Mouse (Mus musculus) ZHBTc4 (cell line): ENCODE results near the gene Strip2.

Source experiments
- DNase-seq: peaks from one replicate; pipeline ENCODE4 v3.0.0-alpha.2; 2011; ENCODE audit warnings: low read depth, low spot score

Strip2 gene

DNA sequence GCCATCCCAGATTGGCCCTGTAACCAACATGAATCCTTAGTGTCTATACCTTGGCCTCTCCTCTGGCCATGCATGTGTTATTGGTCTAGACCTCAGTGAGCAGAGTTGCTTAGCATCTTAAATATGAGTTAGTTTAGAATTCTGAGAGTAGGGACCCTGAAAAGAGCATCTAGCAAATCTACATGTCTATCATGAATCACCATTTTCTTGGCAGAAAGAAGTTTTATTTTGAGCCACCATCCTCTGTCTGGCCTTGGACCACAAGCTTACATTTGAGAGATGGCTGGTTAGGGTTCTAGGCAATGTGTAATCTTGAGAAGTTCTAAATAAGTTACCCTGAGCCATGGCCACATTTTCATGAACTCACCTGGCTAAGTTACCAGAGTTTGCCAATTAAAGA lies 13.3 kb downstream of the Strip2 start:
- no peak for DNase-seq

DNA sequence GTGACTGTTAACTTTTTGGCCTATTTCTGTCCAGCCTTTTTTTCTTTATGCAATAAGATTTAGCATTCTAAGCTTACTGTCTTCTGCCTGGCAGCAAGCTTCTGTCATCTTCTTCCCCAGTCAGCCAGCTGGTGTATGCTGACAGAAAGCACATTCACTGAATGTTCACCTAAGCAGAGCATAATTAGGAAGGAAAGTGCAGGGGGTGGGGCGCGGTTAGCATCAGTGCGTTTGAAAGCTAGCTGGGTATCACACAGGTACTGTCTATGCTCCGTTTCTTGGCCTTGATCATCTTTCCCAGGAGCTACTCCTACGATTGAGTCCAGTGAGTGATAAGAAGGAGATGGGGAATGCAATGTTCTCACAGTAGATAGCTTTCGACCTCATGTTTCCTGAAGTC lies 13.9 kb downstream of the Strip2 start:
- no peak for DNase-seq

DNA sequence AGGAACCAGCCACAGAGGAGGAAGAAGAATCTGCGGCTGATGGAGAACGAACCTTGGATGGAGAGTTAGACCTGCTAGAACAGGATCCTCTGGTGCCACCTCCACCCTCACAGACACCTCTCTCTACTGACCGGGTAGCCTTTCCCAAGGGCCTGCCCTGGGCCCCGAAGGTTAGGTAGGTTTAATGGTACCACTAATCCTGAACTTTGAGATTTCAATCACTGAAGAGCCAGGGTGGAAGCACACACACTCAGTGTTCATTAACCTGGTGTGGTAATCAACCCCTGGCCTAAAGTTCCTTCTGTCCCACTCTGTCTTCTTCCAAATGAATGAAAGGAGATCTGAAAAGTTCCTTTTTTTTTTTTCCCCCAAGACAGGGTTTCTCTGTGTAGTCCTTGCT lies 14.4 kb downstream of the Strip2 start:
- no peak for DNase-seq

- DNase-seq: no peak
These were observed 18.9 kb downstream of the Strip2 start for GRCm38 (mm10) chr6:29935741-29936140.

GRCm38 (mm10) chr6:29940428-29940827 lies 23.6 kb downstream of the Strip2 start:
- DNase-seq: no peak

DNA sequence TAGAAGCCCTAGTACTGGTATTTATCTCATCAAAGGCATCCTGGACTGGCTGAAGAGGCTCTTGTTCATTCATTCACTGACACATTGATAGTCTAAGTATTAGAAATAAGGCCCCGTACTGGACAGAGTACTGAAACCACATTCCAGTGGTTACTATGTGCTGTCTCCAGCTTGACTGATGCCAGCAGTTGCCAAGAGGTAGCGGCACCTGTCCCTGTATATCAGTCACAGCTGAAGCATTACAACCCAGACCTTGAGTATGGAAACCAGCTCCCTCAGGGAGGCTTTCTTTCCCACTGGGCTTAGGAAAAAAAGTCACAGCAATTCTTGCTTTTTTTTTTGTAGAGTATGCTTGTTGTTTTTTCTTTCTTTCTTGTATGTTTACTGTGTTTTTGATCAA lies 24.2 kb downstream of the Strip2 start:
- no peak for DNase-seq

DNA sequence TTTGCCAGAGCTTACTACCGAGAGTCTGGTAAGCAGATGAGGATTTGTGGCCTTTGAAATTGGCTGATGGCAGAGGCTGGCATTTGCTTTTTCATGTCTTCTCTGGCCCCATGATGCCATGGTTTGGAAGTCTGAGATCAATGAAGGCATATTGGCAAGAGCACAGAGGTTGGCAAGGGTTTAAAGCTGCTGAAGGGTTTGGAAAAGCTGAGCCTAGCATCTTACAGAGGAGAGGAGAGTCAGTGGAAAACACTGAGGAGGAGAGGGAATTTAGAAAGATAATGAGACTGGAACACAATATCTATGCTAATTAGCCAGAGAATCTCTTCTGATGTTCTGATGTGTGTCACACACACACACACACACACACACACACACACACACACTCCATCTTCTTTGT lies 27.7 kb downstream of the Strip2 start:
- no peak for DNase-seq

- no peak for DNase-seq
These were observed 29.8 kb downstream of the Strip2 start for GRCm38 (mm10) chr6:29946568-29946967.

DNA sequence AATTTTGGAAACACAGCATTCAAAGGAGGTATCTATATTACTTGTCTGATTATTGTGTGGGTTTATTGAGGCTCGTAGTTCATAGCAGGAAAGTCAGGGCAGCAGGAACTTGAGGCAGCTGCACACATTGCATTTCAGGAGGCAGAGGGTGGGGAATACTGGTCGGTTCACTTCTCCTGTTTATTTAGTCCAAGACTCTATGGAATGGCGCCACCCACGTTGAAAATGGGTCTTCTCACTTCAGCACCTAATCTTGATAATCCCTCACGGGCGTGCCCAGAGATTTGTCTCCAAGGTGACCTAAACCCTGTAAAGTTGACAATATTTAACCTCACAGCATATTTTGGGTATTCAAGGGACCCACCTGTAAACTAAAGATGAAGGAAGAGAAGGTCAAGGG lies 31.0 kb downstream of the Strip2 start:
- peak; percentile 24 for DNase-seq

DNA sequence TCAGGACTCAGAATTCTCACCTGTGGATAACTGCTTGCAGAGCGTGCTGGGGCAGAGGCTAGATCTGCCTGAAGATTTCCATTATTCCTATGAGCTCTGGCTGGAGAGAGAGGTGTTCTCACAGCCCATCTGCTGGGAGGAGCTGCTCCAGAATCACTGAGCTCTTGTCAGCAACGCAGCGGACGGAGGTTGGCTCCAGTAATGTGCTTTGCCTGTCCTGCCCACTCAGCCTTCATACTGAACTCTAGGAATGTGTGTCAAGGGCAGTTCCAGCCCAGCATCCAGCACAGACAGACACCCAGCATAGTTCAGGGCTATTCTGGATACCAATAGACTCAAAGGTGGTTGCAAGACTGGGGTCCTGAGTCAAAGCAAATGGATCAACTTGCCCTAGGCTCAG lies 39.9 kb downstream of the Strip2 start:
- DNase-seq: no peak

- DNase-seq: no peak
These were observed 41.9 kb downstream of the Strip2 start for GRCm38 (mm10) chr6:29958669-29959068.

- no peak for DNase-seq
These were observed 44.3 kb downstream of the Strip2 start for GRCm38 (mm10) chr6:29961081-29961480.

DNA sequence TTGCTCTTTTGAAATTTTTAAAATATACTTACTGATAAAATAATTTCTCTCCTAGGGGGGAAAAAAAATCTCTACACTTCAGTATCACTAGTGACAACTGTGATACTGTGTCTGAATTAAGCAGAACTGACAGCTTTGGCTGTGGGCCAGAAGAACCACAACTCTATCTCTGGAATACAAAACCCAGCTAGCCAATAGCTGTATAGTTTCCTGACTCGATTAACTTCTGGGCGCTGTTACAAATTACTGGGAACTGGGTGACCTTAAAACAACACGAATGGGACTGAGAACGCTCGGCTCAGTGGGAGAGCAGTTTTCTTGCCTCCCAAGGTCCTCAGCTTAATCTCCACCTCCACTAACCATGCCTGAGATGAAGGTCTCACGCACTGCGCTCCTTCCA lies 51.1 kb downstream of the Strip2 start:
- DNase-seq: no peak

GRCm38 (mm10) chr6:29973341-29973740 lies 56.5 kb downstream of the Strip2 start:
- DNase-seq: no peak

DNA sequence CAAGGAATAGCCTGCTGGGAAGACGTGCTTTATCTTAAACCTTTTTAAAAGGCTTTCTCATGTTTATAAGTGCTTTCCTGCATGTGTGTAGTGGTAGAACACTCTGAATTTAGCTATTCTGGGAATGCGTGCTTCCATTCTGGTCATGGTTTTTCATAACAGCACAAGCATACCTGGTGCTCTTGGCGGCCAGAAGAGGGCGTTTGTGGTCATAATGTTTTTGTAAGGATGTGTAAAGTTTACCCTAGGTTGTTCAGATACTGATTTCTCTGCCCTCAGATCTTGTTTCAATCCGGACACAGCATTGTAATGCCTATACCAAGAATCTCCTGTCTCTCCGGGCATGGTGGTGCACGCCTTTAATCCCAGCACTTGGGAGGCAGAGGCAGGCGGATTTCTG lies 58.0 kb downstream of the Strip2 start:
- peak; percentile 66 for DNase-seq

GRCm38 (mm10) chr6:29980461-29980860 lies 63.6 kb downstream of the Strip2 start:
- no peak for DNase-seq

GRCm38 (mm10) chr6:29981797-29982196 lies 65.0 kb downstream of the Strip2 start:
- DNase-seq: no peak

- DNase-seq: peak; percentile 98
These were observed 68.3 kb downstream of the Strip2 start for GRCm38 (mm10) chr6:29985058-29985498.

DNA sequence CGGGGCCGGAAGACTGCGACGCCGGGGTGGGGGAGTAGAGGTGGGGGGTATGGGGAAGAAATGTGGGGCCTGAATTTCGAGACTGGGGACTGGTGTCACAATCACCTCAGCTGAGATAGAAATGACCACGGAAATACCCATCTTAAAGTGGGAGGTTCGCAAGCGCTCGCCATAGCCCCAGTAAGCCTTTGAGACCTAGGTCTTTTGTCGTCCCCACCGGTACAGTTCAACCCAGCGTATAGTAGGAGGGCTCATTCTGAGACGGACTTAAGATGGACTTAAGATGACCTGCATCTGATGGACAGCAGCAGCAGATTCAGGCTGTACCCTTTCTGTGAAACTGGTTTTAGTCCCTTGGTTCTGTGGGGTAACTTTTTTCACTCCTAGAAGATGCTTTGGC lies 68.7 kb downstream of the Strip2 start:
- no peak for DNase-seq

DNA sequence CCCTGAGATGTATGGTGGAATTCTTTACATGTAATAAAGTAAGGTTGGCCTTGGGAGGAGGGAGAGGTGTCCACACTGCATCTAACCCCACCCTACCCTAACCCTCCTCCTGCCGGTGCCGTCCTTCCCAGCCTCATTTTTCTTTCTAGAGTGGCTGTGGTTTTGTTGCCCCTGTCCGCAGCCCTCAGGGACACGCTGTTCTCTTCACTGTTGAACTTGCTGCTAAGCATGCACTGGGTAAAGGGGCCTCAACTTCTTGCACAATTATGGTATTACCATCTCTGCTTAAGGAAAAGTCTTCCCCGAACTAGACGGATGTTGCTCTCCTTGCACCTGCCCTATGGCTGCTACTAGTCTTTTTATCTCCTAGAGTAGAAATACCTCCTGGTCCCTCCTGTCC lies 69.2 kb downstream of the Strip2 start:
- no peak for DNase-seq

DNA sequence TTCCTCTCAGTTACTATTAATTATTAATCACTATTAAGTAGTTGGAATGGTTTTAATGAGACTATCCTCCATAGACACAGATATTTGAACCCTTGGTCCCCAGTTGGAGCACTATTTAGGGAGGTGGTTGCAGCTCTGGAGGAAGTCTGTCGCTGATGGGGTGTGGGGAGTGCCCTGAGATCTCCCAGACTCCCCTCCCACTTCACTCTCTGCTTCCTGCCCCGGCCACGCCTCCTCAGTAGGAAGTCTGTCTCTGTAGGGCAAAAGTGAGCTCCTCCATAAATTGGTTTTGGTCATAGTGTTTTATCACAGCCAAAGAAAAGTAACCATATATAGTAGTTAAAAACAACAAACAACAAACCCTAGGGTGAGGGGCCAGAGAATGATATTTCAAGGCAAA lies 70.4 kb downstream of the Strip2 start:
- no peak for DNase-seq

DNA sequence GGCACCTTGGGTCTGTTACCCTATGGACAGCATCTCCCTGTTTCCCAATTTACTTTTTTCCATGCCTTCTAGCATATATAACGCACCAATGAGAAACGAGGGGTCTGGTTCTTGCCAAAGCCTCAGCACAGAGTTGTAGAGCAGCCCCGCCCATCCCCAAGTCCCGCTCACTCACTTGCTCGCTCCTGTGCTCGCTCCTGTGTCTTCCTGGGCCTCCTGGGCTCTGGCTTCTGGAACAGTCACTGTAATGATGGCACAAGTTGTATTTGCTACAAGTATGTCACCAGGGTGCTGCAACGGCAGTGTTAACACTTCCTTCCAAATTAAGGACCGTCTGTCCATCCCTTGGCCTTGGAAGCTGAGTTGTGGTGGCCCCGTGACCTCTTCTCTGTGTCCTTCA lies 81.3 kb downstream of the Strip2 start:
- peak; percentile 54 for DNase-seq

DNA sequence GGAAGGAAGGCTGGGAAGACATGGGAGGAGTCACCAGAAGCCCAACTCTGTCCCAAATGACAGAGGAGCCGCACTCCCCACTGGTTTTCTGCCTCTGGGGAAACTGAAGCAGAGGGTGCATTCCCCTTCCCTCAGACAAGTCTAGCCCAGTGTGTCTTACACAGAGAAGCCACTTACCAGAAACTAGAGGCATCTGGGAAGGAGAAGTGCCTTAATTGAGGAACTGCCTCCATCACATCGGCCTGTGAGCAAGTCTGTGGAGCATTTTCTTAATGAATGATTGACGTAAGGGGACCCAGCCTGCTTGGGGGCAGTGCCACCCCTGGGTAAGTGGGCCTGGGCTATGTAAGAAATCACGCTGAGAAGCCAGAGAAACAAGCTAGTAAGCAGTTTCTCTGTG lies 82.0 kb downstream of the Strip2 start:
- DNase-seq: peak; percentile 53

DNA sequence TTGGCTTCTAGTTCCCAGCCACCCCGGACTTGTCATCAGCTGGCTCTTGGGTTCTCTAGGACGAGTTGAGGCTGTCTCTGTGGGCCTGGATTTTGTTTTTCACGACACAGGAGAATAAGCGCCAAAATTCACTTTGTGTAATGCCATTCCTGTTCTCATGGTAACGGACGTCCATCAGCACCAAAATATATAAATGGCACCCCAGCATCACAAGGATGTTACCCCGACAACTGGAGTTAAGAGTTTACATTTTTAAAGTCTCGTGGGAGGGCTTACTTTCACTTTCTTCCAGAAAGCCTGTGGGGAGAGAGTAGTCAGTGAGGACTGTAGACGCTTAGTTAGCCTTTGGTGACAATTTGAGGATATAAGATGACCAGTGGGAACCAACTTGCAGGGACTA lies 85.8 kb downstream of the Strip2 start:
- no peak for DNase-seq

DNA sequence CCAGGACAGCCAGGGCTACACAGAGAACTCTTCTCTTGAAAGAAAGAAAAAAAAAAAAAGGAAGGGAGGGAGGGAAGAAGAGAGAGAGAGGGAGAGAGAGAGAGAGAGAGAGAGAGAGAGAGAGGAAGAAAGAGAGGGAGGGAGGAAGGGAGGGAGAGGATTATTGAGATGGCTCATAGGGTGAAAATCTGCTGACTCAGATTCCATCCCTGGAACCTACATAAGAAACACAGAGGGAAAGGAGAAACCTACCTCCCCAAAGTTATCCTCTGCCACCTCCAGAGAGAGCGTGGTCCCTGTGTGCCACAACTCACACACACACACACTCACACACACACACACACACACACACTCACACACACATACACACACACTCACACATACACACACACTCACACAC lies 89.0 kb downstream of the Strip2 start:
- DNase-seq: no peak
